Mouse (Mus musculus): Measurements from ENCODE around the gene Mief2. TPM values are rescaled to one million over a fixed set of nuclear protein-coding genes. Genes with fewer than 3 reads are reported as not detected.

The Mief2 gene
- polyA plus RNA-seq, 1 experiment from 2014 or later, result 8.5 TPM

DNA sequence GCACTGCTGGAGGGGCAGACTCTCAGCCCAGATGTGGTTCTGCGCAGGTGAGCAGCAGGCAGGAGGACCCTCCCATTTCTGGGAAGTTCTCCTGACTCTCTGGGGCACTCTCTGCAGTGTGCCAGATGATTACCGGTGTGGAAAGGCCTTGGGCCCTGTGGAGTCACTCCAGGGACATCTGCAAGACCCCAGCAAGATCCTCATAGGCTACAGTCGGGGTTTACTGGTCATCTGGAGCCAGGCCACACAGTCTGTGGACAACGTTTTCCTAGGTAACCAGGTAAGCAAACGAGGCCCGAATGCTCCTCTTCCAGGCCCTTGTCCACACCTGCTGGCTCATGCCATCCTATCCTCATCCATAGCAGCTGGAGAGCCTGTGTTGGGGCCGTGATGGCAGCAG is 22.1 kb upstream of the Mief2 start:
- no peaks in the 10 kb centered on the region for H3K9me3 ChIP-seq (ENCODE audit: control insufficient read depth, low read length)
- no peak for TF ChIP-seq EP300 (optimal IDR thresholded peaks at IDR 0.05)
- TF ChIP-seq CTCF (IDR thresholded peaks at IDR 0.05; ENCODE audit: low read depth), result no peak
- no peak overlapping the region for H3K4me2 ChIP-seq (replicated peaks; ENCODE audit: low read depth)
- no peaks in the 10 kb centered on the region for H3K27me3 ChIP-seq (ENCODE audit: control insufficient read depth, insufficient read depth, low read length)
- 0 out of 2 replicates have a peak, but pooled peaks cover 3% of the 10 kb centered on the region for H3K4me1 ChIP-seq (replicated peaks; ENCODE audit: control insufficient read depth, insufficient read depth)
- H3K9ac ChIP-seq (ENCODE audit: low read length), result no peak overlapping the region
- H3K36me3 ChIP-seq (ENCODE audit: control insufficient read depth, insufficient read depth, low read length), result peaks cover 36% of the 10 kb centered on the region
- H3K27ac ChIP-seq (replicated peaks), result no peak overlapping the region
- ATAC-seq (ENCODE audit: low FRiP score, low TSS enrichment) (no peak), DNase-seq (ENCODE audit: low spot score) (peak; percentile 11)
- H3K4me3 ChIP-seq (ENCODE audit: low read depth, low read length), result no peak overlapping the region
- 92% methylated on average over 7 of the region's 7 CpGs for WGBS

DNA sequence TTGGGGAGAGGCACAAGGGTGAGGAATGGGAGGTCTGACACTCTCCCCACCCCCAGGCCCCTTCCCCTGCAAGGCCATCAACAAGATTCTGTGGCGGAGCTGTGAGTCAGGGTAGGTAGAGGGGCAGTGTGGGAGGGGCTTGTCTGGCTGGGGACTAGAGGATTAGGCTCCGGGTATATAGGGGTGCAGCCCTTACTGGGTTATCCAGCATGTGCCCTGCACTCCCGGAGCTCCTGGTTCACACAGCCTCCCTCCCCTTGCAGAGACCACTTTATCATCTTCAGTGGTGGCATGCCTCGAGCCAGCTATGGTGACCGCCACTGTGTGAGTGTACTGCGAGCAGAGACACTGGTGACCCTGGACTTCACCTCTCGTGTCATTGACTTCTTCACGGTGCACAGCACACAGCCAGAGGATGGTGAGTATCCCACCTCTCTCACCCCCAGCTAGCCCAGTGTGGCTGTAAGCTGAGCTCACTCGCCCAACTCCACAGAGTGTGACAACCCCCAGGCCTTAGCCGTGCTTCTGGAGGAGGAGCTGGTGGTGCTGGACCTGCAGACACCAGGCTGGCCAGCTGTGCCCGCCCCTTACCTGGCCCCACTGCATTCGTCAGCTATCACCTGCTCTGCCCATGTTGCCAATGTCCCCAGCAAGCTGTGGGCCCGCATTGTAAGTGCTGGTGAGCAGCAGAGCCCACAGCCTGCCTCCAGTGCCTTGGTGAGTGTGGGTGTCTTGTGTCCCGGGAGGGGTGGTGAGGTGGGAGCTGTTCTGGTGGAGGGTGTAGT is 21.3 kb upstream of the Mief2 start:
- Histone ChIP-seq H3K36me3 (ENCODE audit: control insufficient read depth, insufficient read depth, low read length) (peaks cover 44% of the 10 kb centered on the region), H3K27ac (replicated peaks) (peak overlapping the region; percentile 76; the same call in 1 of the 2 replicates), H3K9ac (ENCODE audit: low read length) (no peak overlapping the region; the same call in 1 of the 2 replicates), H3K4me3 (ENCODE audit: low read depth, low read length) (no peak overlapping the region), H3K4me1 (replicated peaks; ENCODE audit: control insufficient read depth, insufficient read depth) (0 out of 2 replicates have a peak, but pooled peaks cover 3% of the 10 kb centered on the region), H3K27me3 (ENCODE audit: control insufficient read depth, insufficient read depth, low read length) (no peaks in the 10 kb centered on the region), H3K9me3 (ENCODE audit: control insufficient read depth, low read length) (no peaks in the 10 kb centered on the region), H3K4me2 (replicated peaks; ENCODE audit: low read depth) (no peak overlapping the region)
- WGBS, result 85% methylated on average over 14 of the region's 14 CpGs
- TF ChIP-seq EP300 (optimal IDR thresholded peaks at IDR 0.05) (no peak), CTCF (IDR thresholded peaks at IDR 0.05; ENCODE audit: low read depth) (no peak)
- ATAC-seq (ENCODE audit: low FRiP score, low TSS enrichment) (no peak), DNase-seq (ENCODE audit: low spot score) (peak; percentile 13)

GRCm38 (mm10) chr11:60707672-60708071 is 20.5 kb upstream of the Mief2 start:
- Histone ChIP-seq H3K9ac (ENCODE audit: low read length) (no peak overlapping the region), H3K4me1 (replicated peaks; ENCODE audit: control insufficient read depth, insufficient read depth) (0 out of 2 replicates have a peak, but pooled peaks cover 3% of the 10 kb centered on the region), H3K4me2 (replicated peaks; ENCODE audit: low read depth) (no peak overlapping the region), H3K27me3 (ENCODE audit: control insufficient read depth, insufficient read depth, low read length) (no peaks in the 10 kb centered on the region), H3K27ac (replicated peaks) (peak overlapping the region; percentile 76), H3K9me3 (ENCODE audit: control insufficient read depth, low read length) (no peaks in the 10 kb centered on the region), H3K4me3 (ENCODE audit: low read depth, low read length) (no peak overlapping the region), H3K36me3 (ENCODE audit: control insufficient read depth, insufficient read depth, low read length) (peaks cover 52% of the 10 kb centered on the region)
- ATAC-seq (ENCODE audit: low FRiP score, low TSS enrichment), result peak; percentile 90
- TF ChIP-seq EP300 (optimal IDR thresholded peaks at IDR 0.05), result peak; percentile 31
- 0 out of 2 replicates have a peak, but pooled peaks have one; percentile 2 for TF ChIP-seq CTCF (IDR thresholded peaks at IDR 0.05; ENCODE audit: low read depth)
- peak; percentile 93 for DNase-seq (ENCODE audit: low spot score)
- WGBS, result 44% methylated on average over 3 of the region's 3 CpGs

- ATAC-seq (ENCODE audit: low FRiP score, low TSS enrichment) (no peak), DNase-seq (ENCODE audit: low spot score) (peak; percentile 12)
- H3K27ac ChIP-seq (replicated peaks), result no peak overlapping the region
- H3K9ac ChIP-seq (ENCODE audit: low read length), result no peak overlapping the region
- no peak overlapping the region for H3K4me2 ChIP-seq (replicated peaks; ENCODE audit: low read depth)
- H3K4me3 ChIP-seq (ENCODE audit: low read depth, low read length), result no peak overlapping the region
- 87% methylated on average over 10 of the region's 10 CpGs for WGBS
- no peaks in the 10 kb centered on the region for H3K9me3 ChIP-seq (ENCODE audit: control insufficient read depth, low read length)
- no peak for TF ChIP-seq CTCF (IDR thresholded peaks at IDR 0.05; ENCODE audit: low read depth)
- no peak for TF ChIP-seq EP300 (optimal IDR thresholded peaks at IDR 0.05)
- H3K36me3 ChIP-seq (ENCODE audit: control insufficient read depth, insufficient read depth, low read length), result peaks cover 59% of the 10 kb centered on the region
- H3K27me3 ChIP-seq (ENCODE audit: control insufficient read depth, insufficient read depth, low read length), result no peaks in the 10 kb centered on the region
- H3K4me1 ChIP-seq (replicated peaks; ENCODE audit: control insufficient read depth, insufficient read depth), result 0 out of 2 replicates have a peak, but pooled peaks cover 3% of the 10 kb centered on the region
Measured at GRCm38 (mm10) chr11:60708631-60709030, 19.6 kb upstream of the Mief2 start.

DNA sequence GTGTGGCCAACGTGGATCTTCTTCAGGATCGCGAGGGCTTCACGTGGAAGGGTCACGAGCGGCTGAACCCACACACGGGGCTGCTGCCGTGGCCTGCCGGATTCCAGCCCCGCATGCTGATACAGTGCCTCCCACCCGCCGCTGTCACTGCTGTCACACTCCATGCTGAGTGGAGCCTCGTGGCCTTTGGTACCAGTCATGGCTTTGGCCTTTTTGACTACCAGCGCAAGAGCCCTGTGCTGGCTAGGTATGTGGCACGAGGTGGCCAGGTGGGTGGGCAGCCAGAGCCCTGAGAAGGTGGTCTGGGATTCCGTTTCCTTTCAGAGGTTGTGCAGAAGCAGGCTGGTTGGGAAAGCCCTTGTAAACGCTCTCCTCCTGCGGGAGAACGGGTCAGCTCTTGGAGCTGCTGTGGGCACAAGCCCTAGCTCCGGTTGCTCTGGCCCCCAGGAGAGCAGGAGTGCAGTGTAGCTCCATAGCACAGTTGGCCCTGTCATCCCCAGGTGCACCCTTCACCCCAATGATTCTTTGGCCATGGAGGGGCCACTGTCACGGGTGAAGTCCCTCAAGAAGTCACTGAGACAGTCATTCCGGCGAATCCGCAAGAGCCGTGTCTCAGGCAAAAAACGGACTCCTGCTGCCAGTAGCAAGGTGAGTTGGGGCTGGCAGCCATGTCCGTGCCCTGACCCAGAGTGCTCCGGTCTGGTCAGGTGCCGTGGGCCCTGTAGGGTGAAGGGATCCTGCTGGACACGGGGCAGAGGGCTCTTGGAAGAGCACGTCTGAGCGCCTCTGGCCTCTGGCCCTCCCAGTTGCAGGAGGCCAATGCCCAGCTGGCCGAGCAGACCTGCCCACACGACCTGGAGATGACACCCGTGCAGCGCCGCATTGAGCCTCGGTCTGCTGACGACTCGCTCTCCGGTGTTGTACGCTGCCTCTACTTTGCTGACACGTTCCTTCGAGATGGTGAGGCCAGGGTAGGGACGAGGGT is 18.4 kb upstream of the Mief2 start:
- Histone ChIP-seq H3K4me3 (ENCODE audit: low read depth, low read length) (no peak overlapping the region), H3K4me1 (replicated peaks; ENCODE audit: control insufficient read depth, insufficient read depth) (0 out of 2 replicates have a peak, but pooled peaks cover 3% of the 10 kb centered on the region), H3K9me3 (ENCODE audit: control insufficient read depth, low read length) (no peaks in the 10 kb centered on the region), H3K9ac (ENCODE audit: low read length) (no peak overlapping the region), H3K27me3 (ENCODE audit: control insufficient read depth, insufficient read depth, low read length) (no peaks in the 10 kb centered on the region), H3K4me2 (replicated peaks; ENCODE audit: low read depth) (no peak overlapping the region), H3K36me3 (ENCODE audit: control insufficient read depth, insufficient read depth, low read length) (peaks cover 69% of the 10 kb centered on the region), H3K27ac (replicated peaks) (no peak overlapping the region)
- DNase-seq (ENCODE audit: low spot score) (peak; percentile 11), ATAC-seq (ENCODE audit: low FRiP score, low TSS enrichment) (no peak)
- no peak for TF ChIP-seq CTCF (IDR thresholded peaks at IDR 0.05; ENCODE audit: low read depth)
- TF ChIP-seq EP300 (optimal IDR thresholded peaks at IDR 0.05), result no peak
- 90% methylated on average over 45 of the region's 45 CpGs for WGBS

Data from stomach, postnatal 0 days (tissue).